Mouse (Mus musculus) heart, adult 2 months (tissue): ENCODE measurements around the gene Stard3nl.

Experiments
- EP300 ChIP-seq: fragments of 200-500 bp; IDR thresholded peaks from 2 replicates; pipeline ENCODE4 v1.6.1; 2011; ENCODE audit warnings: low read depth, low read length, control low read depth; ENCODE audit not compliant: insufficient read depth
- POLR2A ChIP-seq: fragments of 200-500 bp; IDR thresholded peaks from 2 replicates; pipeline ENCODE4 v1.6.1; 2011; ENCODE audit warnings: mild to moderate bottlenecking, low read depth, low read length, control low read depth; ENCODE audit not compliant: insufficient read depth

GRCm38 (mm10) chr13:19357301-19357700 lies 38.3 kb downstream of the Stard3nl start:
- TF ChIP-seq EP300, result no peak
- TF ChIP-seq POLR2A, result no peak
